Mouse (Mus musculus) limb, embryonic 13.5 days (tissue): ENCODE results near the gene Zc3h7b. TPM values are rescaled to one million over a fixed set of nuclear protein-coding genes. Genes with fewer than 3 reads are reported as not detected.

ENCODE experiments used
- ATAC-seq: fragments of 200-750 bp; cut with Nextera tagmentation; 2 replicates; pipeline ENCODE4 v1.8.0; 2017; ENCODE audit warnings: low read depth, moderate number of reproducible peaks, moderate TSS enrichment; ENCODE audit not compliant: low FRiP score
- H3K27ac ChIP-seq: fragments of 300-500 bp; sonication (generic); 2 replicates; pipeline ENCODE4 v1.5.1; 2015; ENCODE audit warnings: inconsistent platforms, mild to moderate bottlenecking, moderate library complexity
- H3K27me3 ChIP-seq: fragments of 300-500 bp; sonication (generic); 2 replicates; pipeline ENCODE4 v1.6.1; 2015; ENCODE audit warnings: mild to moderate bottlenecking, inconsistent platforms
- H3K36me3 ChIP-seq: fragments of 300-500 bp; sonication (generic); 2 replicates; pipeline ENCODE4 v1.6.1; 2015; ENCODE audit warnings: inconsistent platforms, mild to moderate bottlenecking, moderate library complexity
- H3K4me1 ChIP-seq: fragments of 300-500 bp; sonication (generic); 2 replicates; pipeline ENCODE4 v1.6.1; 2015; ENCODE audit warnings: inconsistent platforms
- H3K4me2 ChIP-seq: fragments of 300-500 bp; sonication (generic); replicated peaks from 2 replicates; pipeline ENCODE4 v1.6.1; 2015; ENCODE audit warnings: inconsistent platforms, mild to moderate bottlenecking, moderate library complexity
- H3K4me3 ChIP-seq: fragments of 300-500 bp; sonication (generic); 2 replicates; pipeline ENCODE4 v1.5.1; 2015; ENCODE audit warnings: moderate library complexity, mild to moderate bottlenecking, inconsistent platforms
- H3K9ac ChIP-seq: fragments of 300-500 bp; sonication (generic); 2 replicates; pipeline ENCODE4 v1.6.1; 2015; ENCODE audit warnings: mild to moderate bottlenecking, inconsistent platforms
- H3K9me3 ChIP-seq: fragments of 300-500 bp; sonication (generic); 2 replicates; pipeline ENCODE4 v1.6.1; 2016; ENCODE audit warnings: inconsistent platforms
- WGBS: fragments of 180-500 bp; shearing (Covaris S2); methylation state at CpG from one replicate; pipeline ENCODE4 v1.1.7; 2015; 5-methylcytosine and 5-hydroxymethylcytosine counted together
- polyA plus RNA-seq: library from polyadenylated mRNA; unstranded; fragments of >200 nt; fragmentation: Nextera tagmentation; extraction: Ambion mirVana; gene quantifications from 2 replicates; pipeline ENCODE4 v1.2.1, GENCODE M21; 2015

The Zc3h7b gene
- polyA plus RNA-seq, 1 experiment from 2014 or later = 40.4 TPM

DNA sequence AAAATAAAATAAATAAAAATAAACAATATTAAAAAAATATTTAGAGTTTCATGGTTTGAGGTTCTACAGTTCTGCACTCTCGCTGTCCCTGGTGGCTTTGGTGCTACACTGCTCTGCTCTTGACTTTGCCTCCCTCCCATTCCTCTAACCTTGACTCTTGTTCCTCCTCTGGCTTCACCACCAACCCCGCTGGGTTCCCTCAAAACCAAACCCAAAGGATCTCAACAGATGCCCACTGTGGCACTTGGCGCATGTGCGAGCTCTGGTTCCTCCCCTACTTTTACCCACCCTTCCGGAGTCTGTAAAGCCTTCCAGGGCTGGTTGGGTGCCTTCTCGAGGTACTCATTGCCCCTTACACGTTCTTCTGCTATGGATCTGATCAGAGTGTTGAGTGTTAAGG lies 97.4 kb downstream of the Zc3h7b start:
- H3K4me1 ChIP-seq = peaks cover 16% of the 10 kb centered on the region
- no peaks in the 10 kb centered on the region for H3K27me3 ChIP-seq
- no peak overlapping the region for H3K4me3 ChIP-seq
- H3K9me3 ChIP-seq = no peaks in the 10 kb centered on the region
- H3K27ac ChIP-seq = no peak overlapping the region
- H3K9ac ChIP-seq = no peak overlapping the region
- WGBS = 82% methylated on average over 7 of the region's 7 CpGs
- no peak for ATAC-seq
- peaks cover 10% of the 10 kb centered on the region for H3K36me3 ChIP-seq
- no peak overlapping the region for H3K4me2 ChIP-seq

DNA sequence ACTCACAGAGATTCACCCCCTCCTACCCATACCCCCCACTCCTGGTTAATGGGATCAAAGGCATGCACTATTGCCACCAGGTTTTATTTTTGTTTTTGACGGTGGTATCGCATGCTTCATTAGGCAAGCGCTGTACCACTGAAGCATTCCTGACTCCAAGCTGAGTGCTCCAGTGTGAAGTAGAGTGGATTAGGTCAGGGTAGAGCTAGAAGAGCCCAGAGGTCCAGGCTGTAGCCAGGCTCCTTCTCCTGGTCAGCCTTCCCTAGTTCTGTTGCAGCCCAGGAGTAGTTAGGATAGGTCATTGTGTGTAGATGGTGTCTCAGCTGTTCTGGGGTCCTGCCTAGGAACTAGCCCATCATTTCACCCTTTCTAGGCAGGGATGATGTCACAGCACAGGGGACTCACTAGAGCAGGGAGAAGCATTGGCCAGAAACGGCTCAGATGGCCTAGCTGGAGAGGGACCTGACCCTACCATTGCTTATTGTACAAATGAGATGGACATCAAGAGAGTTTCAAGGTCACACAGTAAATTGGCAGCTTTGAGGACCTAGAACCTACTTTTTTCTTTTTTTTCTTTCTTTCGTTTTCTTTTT lies 100.3 kb downstream of the Zc3h7b start:
- Histone ChIP-seq H3K9me3 (no peaks in the 10 kb centered on the region), H3K27ac (no peak overlapping the region), H3K9ac (no peak overlapping the region), H3K27me3 (no peaks in the 10 kb centered on the region), H3K36me3 (peaks cover 35% of the 10 kb centered on the region), H3K4me1 (no peaks in the 10 kb centered on the region; the same call in 1 of the 2 replicates), H3K4me3 (no peak overlapping the region), H3K4me2 (no peak overlapping the region)
- no peak for ATAC-seq
- 77% methylated on average over 5 of the region's 5 CpGs for WGBS

DNA sequence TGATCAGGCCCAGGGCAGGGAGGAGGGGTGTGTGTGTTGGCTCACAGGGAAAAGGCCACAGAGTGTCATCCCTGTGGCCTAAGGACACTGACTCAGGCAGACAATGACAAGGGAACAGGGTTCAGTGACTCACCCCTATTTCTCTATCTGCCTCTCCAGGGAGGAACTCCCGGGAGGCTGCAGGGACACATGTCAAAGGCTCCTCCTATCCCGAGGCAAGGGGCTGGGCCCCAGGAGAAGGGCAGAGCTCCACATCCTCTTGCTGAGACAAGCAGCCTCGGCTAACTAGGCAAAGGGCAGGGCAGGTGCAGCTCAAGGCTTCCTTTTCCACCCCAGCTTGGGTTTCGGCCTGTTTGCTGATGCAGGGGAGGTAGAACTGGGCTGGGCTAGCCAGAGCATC lies 100.9 kb downstream of the Zc3h7b start:
- 34% methylated on average over 4 of the region's 4 CpGs for WGBS

More for the DNA sequence above, 100.9 kb downstream of the Zc3h7b start:
- no peak for ATAC-seq
- Histone ChIP-seq H3K36me3 (peaks cover 41% of the 10 kb centered on the region), H3K27ac (no peak overlapping the region), H3K27me3 (no peaks in the 10 kb centered on the region), H3K4me1 (0 out of 2 replicates have a peak, but pooled peaks cover under 1% of the 10 kb centered on the region), H3K9ac (no peak overlapping the region), H3K4me3 (no peak overlapping the region), H3K4me2 (no peak overlapping the region), H3K9me3 (no peaks in the 10 kb centered on the region)

Other genes starting within 250 kb of the Zc3h7b start
- 16.6 and 19.7 TPM in 2 replicates for gene Ep300, start 159.7 kb upstream of the Zc3h7b start, polyA plus RNA-seq
- 20.9 and 23.5 TPM in 2 replicates for gene L3mbtl2, start 81.2 kb upstream of the Zc3h7b start, polyA plus RNA-seq
- gene Chadl, start 47.8 kb upstream of the Zc3h7b start, polyA plus RNA-seq = 15.5 and 17.1 TPM in 2 replicates
- 98.8 and 107 TPM in 2 replicates for gene Rangap1, start 473 bp downstream of the Zc3h7b start, polyA plus RNA-seq
- 25.4 and 26.0 TPM in 2 replicates for gene Tef, start 57.4 kb downstream of the Zc3h7b start, polyA plus RNA-seq
- gene Tob2, start 113.7 kb downstream of the Zc3h7b start, polyA plus RNA-seq = 24.6 and 26.0 TPM in 2 replicates
- gene Phf5a, start 126.9 kb downstream of the Zc3h7b start, polyA plus RNA-seq = 151 and 158 TPM in 2 replicates
- gene Aco2, start 127.3 kb downstream of the Zc3h7b start, polyA plus RNA-seq = 142 and 156 TPM in 2 replicates
- 56.9 and 57.9 TPM in 2 replicates for gene Polr3h, start 181.2 kb downstream of the Zc3h7b start, polyA plus RNA-seq
- gene Csdc2, start 191.7 kb downstream of the Zc3h7b start, polyA plus RNA-seq = 13.4 and 15.0 TPM in 2 replicates
- 26.3 and 26.8 TPM in 2 replicates for gene Pmm1, start 215.9 kb downstream of the Zc3h7b start, polyA plus RNA-seq
- not detected in 2 replicates for gene 1700029P11Rik, start 235.5 kb downstream of the Zc3h7b start, polyA plus RNA-seq
- gene Xrcc6, start 242.8 kb downstream of the Zc3h7b start, polyA plus RNA-seq = 88.5 and 92.1 TPM in 2 replicates